Mouse (Mus musculus): ENCODE results near the gene Rbm38. TPM values are rescaled to one million over a fixed set of nuclear protein-coding genes. Genes with fewer than 3 reads are reported as not detected.

Rbm38 gene
- polyA plus RNA-seq, 1 experiment from 2014 or later, result 315 TPM

- peak overlapping the region; percentile 99 for H3K27ac ChIP-seq (replicated peaks)
- H3K9ac ChIP-seq, result peak overlapping the region; percentile 65
- ATAC-seq (ENCODE audit: insufficient read depth), result no peak
- WGBS (ENCODE audit: insufficient replicate concordance), result 22% methylated on average over 5 of the region's 5 CpGs
- peaks cover 100% of the 10 kb centered on the region for H3K4me1 ChIP-seq (replicated peaks)
- H3K36me3 ChIP-seq (replicated peaks), result peaks cover 58% of the 10 kb centered on the region
- no peaks in the 10 kb centered on the region for H3K27me3 ChIP-seq
- H3K4me3 ChIP-seq (replicated peaks), result peak overlapping the region; percentile 36
- peak overlapping the region; percentile 93 for H3K4me2 ChIP-seq
- no peaks in the 10 kb centered on the region for H3K9me3 ChIP-seq (replicated peaks)
Observed at GRCm38 (mm10) chr2:173037347-173037746, 17.0 kb downstream of the Rbm38 start.

DNA sequence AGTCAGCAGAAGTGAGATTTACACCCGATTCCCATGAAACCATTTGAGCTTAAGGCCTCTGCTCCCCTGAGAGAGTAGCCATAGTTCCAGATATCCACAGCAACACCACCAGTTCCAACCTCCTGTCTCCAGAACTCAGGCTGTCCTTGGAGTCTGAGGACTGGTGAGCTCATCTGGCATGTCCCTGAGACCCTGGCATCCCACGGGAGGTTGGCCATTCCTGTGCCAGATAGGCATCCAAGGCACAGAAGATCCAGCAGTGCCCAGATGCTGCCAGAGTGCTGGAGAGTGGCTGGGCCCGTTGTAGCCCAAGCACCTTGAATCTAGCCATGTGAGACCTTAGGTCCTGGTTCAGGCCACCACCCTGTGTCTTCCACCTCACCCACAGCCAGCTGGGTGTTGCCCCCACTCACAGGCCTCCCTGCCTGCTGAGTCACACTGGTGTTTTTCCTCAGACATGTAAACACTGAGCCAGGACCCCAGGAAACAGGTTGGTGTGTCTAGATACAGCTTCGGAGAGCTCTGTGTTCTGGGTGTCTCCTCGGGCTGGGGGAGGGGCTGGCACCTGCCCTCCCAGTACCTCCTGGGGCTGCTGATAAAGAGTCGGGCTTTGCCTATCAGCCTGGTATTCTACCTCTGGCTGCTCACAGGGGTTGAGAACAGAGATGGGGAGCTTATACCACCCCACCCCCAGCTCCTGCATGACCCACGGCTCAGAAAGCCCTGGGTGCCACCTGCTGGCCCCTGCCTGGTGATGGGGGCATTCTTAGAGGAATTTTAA, 17.7 kb downstream of the Rbm38 start:
- peak overlapping the region; percentile 93 for H3K4me2 ChIP-seq
- peaks cover 51% of the 10 kb centered on the region for H3K36me3 ChIP-seq (replicated peaks)
- peaks cover 100% of the 10 kb centered on the region for H3K4me1 ChIP-seq (replicated peaks)
- H3K27ac ChIP-seq (replicated peaks), result peak overlapping the region; percentile 99
- peak overlapping the region; percentile 36 for H3K4me3 ChIP-seq (replicated peaks)
- H3K9ac ChIP-seq, result peak overlapping the region; percentile 65
- no peaks in the 10 kb centered on the region for H3K9me3 ChIP-seq (replicated peaks)
- 16% methylated on average over 7 of the region's 7 CpGs for WGBS (ENCODE audit: insufficient replicate concordance)
- H3K27me3 ChIP-seq, result no peaks in the 10 kb centered on the region
- ATAC-seq (ENCODE audit: insufficient read depth), result peak; percentile 83

DNA sequence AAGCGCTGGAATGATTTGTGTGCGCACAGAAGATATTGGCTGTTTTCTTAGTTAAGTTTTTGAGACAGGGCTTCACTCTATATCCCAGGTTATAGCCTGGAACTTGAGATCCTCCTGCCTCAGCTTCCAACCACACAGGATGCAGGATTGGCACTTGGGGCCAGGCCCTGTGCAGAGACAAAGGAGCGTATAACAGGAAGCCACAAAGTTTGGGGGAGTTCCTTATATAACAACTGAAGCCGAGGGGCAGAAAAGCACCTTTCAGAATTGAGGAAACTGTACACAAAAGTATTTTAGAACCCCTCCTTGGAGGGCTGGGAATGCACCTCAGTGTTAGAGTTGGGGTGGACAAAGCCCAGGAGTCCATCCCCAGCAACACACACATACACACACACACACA, 18.7 kb downstream of the Rbm38 start:
- peaks cover 100% of the 10 kb centered on the region for H3K4me1 ChIP-seq (replicated peaks)
- H3K9ac ChIP-seq, result peak overlapping the region; percentile 65
- H3K27me3 ChIP-seq, result no peaks in the 10 kb centered on the region
- ATAC-seq (ENCODE audit: insufficient read depth), result no peak
- peak overlapping the region; percentile 93 for H3K4me2 ChIP-seq
- WGBS (ENCODE audit: insufficient replicate concordance), result 62% methylated on average over 4 of the region's 4 CpGs
- no peaks in the 10 kb centered on the region for H3K9me3 ChIP-seq (replicated peaks)
- peak overlapping the region; percentile 23; the same call in 1 of the 2 replicates for H3K4me3 ChIP-seq (replicated peaks)
- peaks cover 41% of the 10 kb centered on the region for H3K36me3 ChIP-seq (replicated peaks)
- peak overlapping the region; percentile 99 for H3K27ac ChIP-seq (replicated peaks)

GRCm38 (mm10) chr2:173040803-173041202, 20.5 kb downstream of the Rbm38 start:
- peak overlapping the region; percentile 99 for H3K27ac ChIP-seq (replicated peaks)
- no peak overlapping the region for H3K4me2 ChIP-seq
- 68% methylated on average over 3 of the region's 3 CpGs for WGBS (ENCODE audit: insufficient replicate concordance)
- peaks cover 23% of the 10 kb centered on the region for H3K36me3 ChIP-seq (replicated peaks)
- H3K9me3 ChIP-seq (replicated peaks), result no peaks in the 10 kb centered on the region
- H3K27me3 ChIP-seq, result no peaks in the 10 kb centered on the region
- H3K4me3 ChIP-seq (replicated peaks), result no peak overlapping the region
- H3K9ac ChIP-seq, result 0 out of 2 replicates have a peak overlapping the region, but pooled peaks have one; percentile 65
- peaks cover 97% of the 10 kb centered on the region for H3K4me1 ChIP-seq (replicated peaks)
- ATAC-seq (ENCODE audit: insufficient read depth), result no peak

DNA sequence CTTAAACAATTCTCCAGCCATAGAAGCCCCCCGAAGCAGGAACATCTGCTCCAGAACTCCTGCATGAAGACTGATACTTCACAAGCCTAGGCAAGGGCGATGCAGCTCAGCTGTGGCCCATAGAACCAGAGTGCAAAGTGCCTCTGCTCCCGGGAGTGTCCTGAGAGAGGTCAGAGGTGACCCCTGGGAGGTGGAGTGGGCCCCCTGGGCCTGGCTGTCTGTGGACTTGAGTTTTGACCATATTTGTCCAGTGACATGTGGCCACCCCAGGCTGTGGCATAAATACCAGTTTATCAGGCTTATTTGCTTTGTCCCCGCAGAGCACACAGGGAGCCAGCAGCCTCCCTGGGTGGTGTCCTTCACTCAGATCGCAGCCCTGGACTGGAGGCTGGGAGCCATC, 20.9 kb downstream of the Rbm38 start:
- no peak for ATAC-seq (ENCODE audit: insufficient read depth)
- Histone ChIP-seq H3K36me3 (replicated peaks) (peaks cover 19% of the 10 kb centered on the region), H3K4me2 (no peak overlapping the region), H3K9ac (no peak overlapping the region), H3K4me1 (replicated peaks) (peaks cover 97% of the 10 kb centered on the region), H3K27me3 (no peaks in the 10 kb centered on the region), H3K27ac (replicated peaks) (peak overlapping the region; percentile 99), H3K9me3 (replicated peaks) (no peaks in the 10 kb centered on the region), H3K4me3 (replicated peaks) (no peak overlapping the region)
- 70% methylated on average over 5 of the region's 5 CpGs for WGBS (ENCODE audit: insufficient replicate concordance)

DNA sequence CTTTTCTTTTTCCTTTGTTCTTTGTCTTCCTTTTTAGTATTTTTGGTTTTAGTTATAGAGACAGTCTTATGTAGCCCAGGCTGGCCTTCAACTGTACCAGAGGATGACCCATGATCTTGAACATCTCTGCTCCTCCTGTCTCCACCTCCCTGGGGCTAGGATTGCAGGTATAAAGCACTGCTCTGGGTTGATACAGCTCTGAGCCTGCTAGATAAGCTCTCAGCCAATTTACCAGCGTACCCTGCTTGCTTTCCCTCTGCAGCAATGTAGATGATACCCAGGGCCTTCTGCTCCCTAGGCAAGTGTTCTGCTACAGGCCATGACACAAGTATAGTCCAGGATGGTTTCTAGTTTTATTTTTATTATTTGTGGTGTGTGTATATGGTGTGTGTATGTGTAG, 21.6 kb downstream of the Rbm38 start:
- 23% methylated on average over 1 of the region's 1 CpGs for WGBS (ENCODE audit: insufficient replicate concordance)
- Histone ChIP-seq H3K36me3 (replicated peaks) (peaks cover 13% of the 10 kb centered on the region), H3K4me1 (replicated peaks) (peaks cover 97% of the 10 kb centered on the region), H3K4me3 (replicated peaks) (no peak overlapping the region), H3K9me3 (replicated peaks) (no peaks in the 10 kb centered on the region), H3K4me2 (no peak overlapping the region; the same call in 1 of the 2 replicates), H3K9ac (no peak overlapping the region), H3K27ac (replicated peaks) (peak overlapping the region; percentile 99), H3K27me3 (no peaks in the 10 kb centered on the region)
- no peak for ATAC-seq (ENCODE audit: insufficient read depth)

GRCm38 (mm10) chr2:173042504-173043162, 22.3 kb downstream of the Rbm38 start:
- Histone ChIP-seq H3K4me3 (replicated peaks) (no peak overlapping the region), H3K4me1 (replicated peaks) (peaks cover 96% of the 10 kb centered on the region), H3K9ac (0 out of 2 replicates have a peak overlapping the region, but pooled peaks have one; percentile 6), H3K36me3 (replicated peaks) (peaks cover 10% of the 10 kb centered on the region; the same call in 1 of the 2 replicates), H3K9me3 (replicated peaks) (no peaks in the 10 kb centered on the region), H3K4me2 (no peak overlapping the region; the same call in 1 of the 2 replicates), H3K27ac (replicated peaks) (peak overlapping the region; percentile 99), H3K27me3 (no peaks in the 10 kb centered on the region)
- no peak for ATAC-seq (ENCODE audit: insufficient read depth)
- 64% methylated on average over 11 of the region's 11 CpGs for WGBS (ENCODE audit: insufficient replicate concordance)

- WGBS (ENCODE audit: insufficient replicate concordance), result 66% methylated on average over 18 of the region's 18 CpGs
- Histone ChIP-seq H3K36me3 (replicated peaks) (peaks cover 9% of the 10 kb centered on the region; the same call in 1 of the 2 replicates), H3K27ac (replicated peaks) (peak overlapping the region; percentile 48), H3K27me3 (no peaks in the 10 kb centered on the region), H3K9ac (no peak overlapping the region), H3K4me3 (replicated peaks) (no peak overlapping the region), H3K9me3 (replicated peaks) (no peaks in the 10 kb centered on the region), H3K4me2 (no peak overlapping the region), H3K4me1 (replicated peaks) (peaks cover 96% of the 10 kb centered on the region)
- no peak for ATAC-seq (ENCODE audit: insufficient read depth)
Observed at GRCm38 (mm10) chr2:173044198-173044970, 24.1 kb downstream of the Rbm38 start.

- Histone ChIP-seq H3K27me3 (no peaks in the 10 kb centered on the region), H3K4me2 (peak overlapping the region; percentile 13; the same call in 1 of the 2 replicates), H3K27ac (replicated peaks) (peak overlapping the region; percentile 64), H3K9ac (no peak overlapping the region), H3K4me1 (replicated peaks) (peaks cover 94% of the 10 kb centered on the region), H3K4me3 (replicated peaks) (no peak overlapping the region), H3K9me3 (replicated peaks) (no peaks in the 10 kb centered on the region), H3K36me3 (replicated peaks) (no peaks in the 10 kb centered on the region)
- 15% methylated on average over 15 of the region's 15 CpGs for WGBS (ENCODE audit: insufficient replicate concordance)
- ATAC-seq (ENCODE audit: insufficient read depth), result no peak
Observed at GRCm38 (mm10) chr2:173046582-173047297, 26.4 kb downstream of the Rbm38 start.

GRCm38 (mm10) chr2:173047471-173047870, 27.2 kb downstream of the Rbm38 start:
- H3K9me3 ChIP-seq (replicated peaks), result no peaks in the 10 kb centered on the region
- no peaks in the 10 kb centered on the region for H3K36me3 ChIP-seq (replicated peaks)
- H3K27ac ChIP-seq (replicated peaks), result peak overlapping the region; percentile 64
- H3K27me3 ChIP-seq, result no peaks in the 10 kb centered on the region
- H3K4me1 ChIP-seq (replicated peaks), result peaks cover 87% of the 10 kb centered on the region
- ATAC-seq (ENCODE audit: insufficient read depth), result no peak
- H3K9ac ChIP-seq, result no peak overlapping the region
- H3K4me3 ChIP-seq (replicated peaks), result peak overlapping the region; percentile 10; the same call in 1 of the 2 replicates
- WGBS (ENCODE audit: insufficient replicate concordance), result 60% methylated on average over 5 of the region's 5 CpGs
- peak overlapping the region; percentile 48 for H3K4me2 ChIP-seq
